Mouse (Mus musculus) brain, embryonic 18.5 days (tissue): ENCODE measurements around the gene Gbf1.

Experiments used
- DNase-seq: peaks from one replicate; pipeline ENCODE4 v3.0.0-alpha.2; 2012; ENCODE audit warnings: low read depth, low spot score

The Gbf1 gene

DNA sequence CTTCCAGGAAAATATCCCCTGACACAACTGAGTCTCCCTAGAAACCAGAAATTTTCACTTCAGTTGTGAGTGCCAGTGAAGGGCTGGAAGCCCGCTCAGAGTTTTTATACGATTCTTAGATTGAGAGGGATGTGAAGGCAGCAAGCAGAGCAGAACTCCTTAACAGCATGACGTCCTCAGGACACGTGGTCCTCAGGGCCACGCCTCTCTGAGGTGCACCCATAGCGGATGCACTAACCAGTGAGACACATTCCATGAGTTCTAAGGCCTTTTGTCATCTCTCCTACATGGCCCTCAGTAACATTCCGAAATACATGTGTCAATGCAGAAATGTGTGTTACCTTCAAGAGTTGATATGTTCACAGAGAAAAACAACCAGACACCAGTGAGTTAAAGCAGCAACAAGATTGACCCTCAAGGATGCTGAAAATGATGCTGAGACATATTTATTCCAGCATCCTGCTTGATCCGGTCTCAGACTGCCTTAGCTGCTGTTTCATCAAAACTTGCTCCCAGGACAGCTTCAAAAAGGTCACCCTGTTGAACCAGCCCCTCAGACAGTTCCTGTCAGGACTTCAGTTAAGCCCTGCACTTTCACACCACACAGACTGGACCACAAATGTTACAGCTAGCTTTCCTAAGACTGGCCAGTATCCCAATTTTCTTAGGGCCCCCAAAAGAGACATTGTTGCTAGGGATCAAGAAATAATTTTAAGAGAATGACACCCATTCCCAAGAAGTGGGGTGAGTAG, 148.2 kb downstream of the Gbf1 start:
- no peak for DNase-seq

DNA sequence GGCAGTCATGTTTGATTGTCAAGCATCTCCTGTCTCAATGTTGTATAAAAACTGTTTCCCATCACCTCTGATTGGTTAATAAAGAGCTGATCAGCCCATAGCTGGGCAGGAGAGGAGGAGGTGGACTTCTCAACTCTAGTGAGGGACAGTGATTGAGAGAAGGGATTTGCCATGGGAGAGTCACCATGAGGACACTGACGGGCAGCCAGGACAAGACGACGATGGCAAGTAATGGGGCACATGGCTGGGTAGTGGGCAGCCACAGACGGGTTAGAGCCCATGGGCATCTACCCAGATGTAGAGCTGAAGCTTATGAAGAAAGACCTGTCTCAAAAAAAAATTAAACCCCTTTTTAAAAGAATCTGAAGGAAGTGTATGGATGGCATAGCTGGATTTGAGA, 150.2 kb downstream of the Gbf1 start:
- no peak for DNase-seq

DNA sequence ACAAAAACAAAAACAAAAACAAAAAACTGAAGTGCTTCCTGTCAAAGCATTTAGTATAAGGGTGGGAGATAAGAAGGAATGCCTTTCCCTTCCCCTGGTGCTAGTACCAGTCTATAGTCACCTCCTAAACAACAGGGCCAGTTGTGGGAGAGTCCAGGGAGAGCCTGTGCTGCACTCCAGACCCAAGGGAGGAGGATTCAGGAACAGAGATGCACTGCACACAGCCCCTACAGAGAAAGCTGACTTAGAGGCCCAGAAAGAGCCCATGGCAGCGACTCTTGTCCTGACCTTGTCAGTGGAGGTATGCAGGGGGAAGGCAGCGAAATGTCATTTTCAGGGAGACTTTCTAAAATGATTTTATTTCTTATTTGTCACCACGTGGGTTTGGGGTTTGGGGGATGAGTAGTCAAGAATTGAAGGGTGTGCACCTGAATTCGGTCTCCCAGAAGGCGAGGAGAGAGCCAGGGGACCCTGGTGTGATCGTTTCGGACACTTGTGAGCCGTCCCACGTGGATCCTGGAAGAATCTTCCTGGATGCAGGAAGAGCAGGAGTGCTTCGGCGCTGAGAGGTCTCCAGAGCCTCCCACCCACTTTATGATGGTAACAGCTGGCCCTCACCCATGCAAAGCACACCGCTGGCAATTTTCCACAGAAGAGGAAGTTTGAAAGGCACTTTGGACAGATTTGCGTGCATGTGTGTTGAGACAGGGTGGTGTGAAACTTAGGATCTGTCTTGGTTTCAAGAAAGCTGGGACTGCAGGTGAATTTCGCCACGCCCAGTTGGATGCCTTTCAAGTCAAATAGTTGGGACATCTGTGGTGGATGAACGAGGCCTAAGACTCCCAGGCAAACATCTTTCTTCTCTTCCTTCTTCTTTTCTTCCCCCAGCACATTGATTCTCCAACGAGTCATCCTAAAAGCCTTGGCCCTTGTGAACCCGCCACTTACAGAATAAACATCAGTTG, 151.2 kb downstream of the Gbf1 start:
- no peak for DNase-seq

DNA sequence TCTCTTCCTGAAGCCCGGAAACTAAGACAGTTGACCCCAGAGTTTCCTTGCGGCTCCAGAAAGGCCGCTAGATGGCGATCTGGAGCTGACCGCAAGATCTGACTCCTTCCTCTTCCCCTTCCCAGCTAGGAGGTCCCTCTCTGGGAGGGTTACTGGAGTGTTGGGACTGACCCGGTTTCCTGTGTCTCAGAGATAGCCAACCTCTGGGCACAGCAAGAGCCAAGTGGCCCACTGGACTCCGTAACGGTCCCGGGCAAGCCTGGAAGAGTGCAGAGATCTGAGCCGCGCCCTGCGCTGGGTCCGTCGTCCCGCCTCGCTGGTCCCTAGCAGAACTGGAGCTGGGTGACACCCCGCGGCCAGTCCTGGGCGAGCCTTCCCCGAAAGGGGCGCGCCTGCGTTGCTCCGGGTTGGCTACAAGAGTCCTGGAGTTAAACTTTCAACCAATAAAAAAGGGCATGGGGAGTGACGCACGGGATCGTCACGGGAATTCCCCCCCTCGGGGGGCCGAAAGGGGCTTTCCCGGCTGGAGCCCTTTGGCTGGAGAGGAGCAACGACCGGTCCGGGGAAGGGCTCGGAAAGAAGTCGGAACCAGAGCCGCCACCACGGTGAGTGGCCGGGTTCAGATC, 152.0 kb downstream of the Gbf1 start, which contains the start of gene Nfkb2:
Gene Nfkb2 (plus strand): TSS at position 105 of the 626 bp plus-strand sequence.
- no peak for DNase-seq

DNA sequence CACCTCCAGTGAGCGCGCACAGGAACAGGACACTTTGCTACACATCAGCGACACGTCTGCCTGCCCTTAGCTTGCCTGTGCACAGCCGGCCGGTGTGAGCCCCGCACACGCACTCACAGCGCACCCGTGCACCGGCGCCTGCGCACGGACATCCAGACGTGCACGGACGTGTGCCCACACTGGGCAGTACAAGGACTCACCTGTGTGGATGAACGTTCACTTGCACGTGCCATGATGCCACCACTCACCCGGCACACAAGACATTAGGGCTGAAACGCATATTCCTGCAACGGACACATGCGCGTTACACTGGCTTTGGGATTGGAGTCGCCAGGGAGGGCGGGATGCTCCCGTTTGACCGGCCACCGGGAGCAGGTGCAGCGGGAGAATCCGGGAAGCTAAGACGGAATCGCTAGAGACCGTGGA, 152.6 kb downstream of the Gbf1 start:
- no peak for DNase-seq

DNA sequence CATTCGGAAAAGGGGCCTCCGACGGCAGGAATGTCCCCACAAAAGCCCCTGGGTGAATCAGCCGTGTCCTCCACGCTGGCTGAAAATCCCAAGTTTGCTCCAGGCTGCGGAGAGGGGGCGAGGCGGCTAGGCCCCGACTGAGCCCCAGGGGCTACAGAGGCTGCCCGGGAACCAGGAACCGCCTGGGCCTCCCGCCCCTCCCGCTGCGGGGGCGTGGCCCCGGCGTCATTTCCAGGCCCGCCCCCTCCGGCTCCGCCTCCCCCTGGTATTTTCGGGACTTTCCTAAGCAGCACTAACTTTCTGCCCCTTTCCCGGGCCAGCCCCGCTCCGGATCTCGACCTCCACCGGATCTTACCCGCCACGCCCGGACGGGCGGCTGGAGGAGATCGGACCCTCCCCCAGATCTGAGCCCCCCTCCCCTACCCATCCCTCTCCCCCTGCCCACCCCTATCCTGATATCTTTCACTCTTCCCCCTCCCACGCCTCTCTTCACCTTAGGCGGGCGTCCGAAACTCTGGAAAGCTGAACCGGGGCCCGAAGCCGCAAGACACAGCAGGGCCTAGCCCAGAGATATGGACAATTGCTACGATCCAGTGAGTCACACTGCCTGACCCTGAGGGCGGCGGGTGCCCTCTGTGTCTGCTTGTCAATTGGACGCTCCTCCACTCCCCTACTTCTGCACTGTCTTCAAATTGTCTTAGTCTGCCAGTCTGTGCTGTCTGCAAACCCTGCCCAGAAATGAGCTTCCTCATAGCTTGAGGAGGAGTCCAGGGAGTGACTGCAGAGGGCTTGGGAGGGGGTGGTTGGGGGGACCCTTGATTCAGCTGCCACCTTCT, 153.3 kb downstream of the Gbf1 start:
- no peak for DNase-seq

DNA sequence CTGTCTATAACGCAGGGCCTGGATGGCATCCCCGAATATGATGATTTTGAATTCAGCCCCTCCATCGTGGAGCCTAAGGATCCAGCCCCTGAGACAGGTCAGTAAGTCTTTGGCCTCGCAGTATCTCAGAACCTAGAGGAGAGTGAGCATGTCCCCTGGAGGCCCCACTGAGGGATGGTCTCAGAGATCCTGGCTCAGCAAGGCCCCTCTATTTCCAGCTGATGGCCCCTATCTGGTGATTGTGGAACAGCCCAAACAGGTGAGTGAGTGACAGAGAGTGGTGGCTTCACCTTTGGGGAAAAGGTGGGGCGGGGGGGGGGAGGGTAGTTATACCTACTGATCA, 153.9 kb downstream of the Gbf1 start:
- DNase-seq, result no peak

DNA sequence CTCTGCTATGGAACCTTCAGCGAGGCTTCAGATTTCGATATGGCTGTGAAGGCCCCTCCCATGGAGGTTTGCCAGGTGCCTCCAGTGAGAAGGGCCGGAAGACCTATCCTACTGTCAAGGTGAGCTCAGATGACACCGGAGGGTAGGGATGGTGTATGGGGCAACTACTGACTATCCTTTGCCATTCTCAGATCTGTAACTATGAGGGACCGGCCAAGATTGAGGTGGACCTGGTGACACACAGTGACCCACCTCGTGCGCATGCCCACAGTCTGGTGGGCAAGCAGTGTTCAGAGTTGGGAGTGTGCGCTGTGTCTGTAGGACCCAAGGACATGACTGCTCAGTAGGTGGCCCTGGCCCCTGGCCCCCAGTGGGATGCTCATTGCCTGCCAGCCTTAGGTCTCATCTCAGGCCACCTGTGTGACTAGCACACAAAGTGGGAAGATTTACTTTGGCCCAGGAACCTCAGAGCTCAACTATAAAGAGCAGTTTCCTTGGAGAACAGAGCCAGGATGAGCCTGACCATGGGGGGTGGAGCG, 154.5 kb downstream of the Gbf1 start:
- DNase-seq, result no peak

DNA sequence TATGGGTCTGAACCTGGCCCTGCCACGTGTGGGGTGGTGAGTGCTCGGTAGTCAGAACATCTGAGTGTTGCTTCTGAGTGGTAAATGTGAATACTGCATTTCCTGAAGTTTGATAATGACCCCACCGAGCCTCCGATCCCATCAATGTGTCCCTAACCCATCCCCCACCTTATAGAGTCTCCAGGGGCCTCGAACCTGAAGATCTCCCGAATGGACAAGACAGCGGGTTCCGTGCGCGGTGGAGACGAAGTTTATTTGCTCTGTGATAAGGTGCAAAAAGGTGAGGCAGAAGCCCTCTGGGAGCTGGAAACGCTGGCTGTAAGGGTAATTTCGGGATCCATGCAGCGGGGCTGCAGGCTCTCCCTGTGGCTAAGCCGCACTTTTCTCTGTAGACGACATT, 155.5 kb downstream of the Gbf1 start:
- DNase-seq, result no peak

DNA sequence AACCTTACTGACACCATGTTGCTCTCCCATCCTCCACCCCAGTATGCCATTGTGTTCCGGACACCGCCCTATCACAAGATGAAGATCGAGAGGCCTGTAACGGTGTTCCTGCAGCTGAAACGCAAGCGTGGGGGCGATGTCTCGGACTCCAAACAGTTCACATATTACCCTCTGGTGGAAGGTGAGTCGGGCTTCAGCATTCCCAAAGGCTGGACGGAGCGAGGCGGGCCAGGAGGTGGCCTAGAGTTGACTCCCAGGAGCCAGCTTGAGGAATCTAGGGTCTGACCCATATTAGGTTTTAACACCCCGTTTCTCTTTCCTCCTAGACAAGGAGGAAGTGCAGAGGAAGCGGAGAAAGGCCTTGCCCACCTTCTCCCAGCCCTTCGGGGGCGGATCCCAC, 156.0 kb downstream of the Gbf1 start:
- no peak for DNase-seq

DNA sequence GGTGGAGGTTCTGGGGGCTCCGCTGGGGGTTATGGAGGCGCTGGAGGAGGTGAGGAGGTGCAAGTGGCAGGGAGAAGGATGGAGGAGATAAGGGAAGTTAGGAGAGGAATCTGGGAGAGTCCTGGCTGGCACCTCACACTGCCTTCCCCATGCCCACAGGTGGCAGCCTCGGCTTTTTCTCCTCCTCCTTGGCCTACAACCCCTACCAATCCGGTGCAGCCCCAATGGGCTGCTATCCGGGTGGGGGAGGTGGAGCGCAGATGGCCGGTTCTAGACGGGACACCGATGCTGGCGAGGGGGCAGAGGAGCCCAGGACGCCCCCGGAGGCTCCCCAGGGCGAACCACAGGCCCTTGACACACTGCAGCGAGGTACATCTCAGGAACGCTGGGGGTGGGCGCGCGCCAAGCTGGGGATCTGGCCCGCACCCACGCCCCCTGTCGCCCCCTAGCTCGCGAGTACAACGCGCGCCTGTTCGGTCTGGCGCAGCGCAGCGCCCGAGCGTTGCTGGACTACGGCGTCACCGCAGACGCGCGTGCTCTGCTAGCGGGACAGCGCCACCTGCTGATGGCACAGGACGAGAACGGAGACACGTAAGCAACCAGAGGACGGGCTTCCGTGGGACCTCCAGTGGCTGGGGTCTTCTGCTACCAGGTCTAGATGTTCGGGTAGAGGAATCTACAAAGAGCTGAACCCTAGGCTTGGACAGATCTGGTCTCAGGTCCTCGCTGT, 156.6 kb downstream of the Gbf1 start:
- no peak for DNase-seq

DNA sequence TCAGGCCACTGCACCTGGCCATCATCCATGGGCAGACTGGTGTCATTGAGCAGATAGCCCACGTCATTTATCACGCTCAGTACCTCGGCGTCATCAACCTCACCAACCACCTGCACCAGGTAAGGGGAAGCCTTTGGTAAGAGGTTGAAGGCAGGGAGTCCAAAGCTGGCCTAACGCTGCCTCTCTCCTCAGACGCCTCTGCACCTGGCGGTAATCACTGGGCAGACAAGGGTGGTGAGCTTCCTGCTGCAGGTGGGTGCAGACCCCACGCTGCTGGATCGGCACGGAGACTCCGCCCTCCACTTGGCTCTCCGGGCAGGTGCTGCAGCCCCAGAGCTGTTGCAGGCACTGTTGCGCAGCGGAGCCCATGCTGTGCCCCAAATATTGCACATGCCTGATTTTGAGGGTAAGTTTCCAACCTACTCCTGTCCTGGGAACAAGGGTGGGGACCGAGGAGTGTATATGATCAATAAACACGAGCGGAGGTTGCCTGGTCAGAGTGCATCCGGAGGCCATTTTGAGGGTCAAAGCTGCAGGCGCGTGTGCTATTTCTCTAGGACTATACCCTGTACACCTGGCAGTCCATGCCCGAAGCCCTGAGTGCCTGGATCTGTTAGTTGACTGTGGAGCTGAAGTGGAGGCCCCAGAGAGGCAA, 157.5 kb downstream of the Gbf1 start:
- no peak for DNase-seq

DNA sequence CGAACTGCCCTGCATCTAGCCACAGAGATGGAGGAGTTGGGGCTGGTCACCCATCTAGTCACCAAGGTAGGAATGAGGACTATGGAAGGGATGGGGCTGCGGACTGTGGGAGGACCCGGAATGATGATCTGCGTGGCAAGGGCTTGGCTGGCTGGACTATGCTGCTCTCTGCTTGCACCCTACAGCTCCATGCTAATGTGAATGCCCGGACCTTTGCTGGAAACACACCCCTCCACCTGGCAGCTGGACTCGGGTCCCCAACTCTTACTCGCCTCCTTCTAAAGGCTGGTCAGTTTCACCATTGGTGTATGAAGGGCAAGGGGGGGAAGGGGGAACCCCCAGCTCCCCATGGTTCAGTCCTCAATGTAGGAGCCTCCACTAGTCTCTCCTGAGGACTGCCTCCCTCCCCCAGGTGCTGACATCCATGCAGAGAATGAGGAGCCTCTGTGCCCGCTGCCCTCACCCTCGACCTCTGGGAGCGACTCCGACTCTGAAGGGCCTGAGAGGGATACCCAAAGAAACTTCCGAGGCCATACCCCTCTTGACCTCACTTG, 158.1 kb downstream of the Gbf1 start:
- no peak for DNase-seq

DNA sequence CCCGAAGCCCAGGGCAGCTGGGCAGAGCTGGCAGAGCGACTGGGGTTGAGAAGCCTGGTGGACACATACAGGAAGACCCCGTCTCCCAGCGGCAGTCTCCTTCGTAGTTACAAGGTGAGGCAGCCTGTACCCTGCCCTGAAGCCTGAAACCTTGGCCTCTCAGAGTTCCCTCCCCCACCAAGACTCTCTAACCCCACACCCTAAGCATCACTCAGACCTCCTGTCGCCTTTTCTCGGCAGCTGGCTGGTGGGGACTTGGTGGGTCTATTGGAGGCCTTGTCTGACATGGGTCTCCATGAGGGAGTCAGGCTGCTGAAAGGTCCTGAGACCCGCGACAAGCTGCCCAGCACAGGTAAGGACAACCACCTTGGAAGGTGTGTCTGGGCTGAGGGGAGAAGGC, 159.0 kb downstream of the Gbf1 start:
- DNase-seq, result no peak

DNA sequence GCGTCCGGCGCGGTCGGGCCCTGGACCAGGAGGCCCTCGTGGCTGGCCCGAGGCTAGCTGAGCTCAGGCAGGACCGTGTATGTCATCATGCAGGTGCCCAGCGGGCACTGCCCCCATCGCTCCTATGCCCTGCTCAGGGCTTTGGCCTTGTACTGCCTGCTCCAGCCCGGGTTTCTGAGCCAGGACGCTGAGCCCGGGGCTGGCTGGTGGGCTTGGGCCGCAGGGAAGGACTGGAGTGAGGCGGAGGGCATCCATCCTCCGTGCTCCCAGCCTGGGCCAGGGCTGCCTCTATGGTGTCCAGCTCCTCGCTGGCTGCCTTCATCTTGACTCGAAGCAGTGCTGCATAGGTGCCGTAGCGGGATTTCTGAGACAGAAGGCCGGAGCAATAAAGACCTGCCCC, 160.3 kb downstream of the Gbf1 start:
- DNase-seq, result no peak

DNA sequence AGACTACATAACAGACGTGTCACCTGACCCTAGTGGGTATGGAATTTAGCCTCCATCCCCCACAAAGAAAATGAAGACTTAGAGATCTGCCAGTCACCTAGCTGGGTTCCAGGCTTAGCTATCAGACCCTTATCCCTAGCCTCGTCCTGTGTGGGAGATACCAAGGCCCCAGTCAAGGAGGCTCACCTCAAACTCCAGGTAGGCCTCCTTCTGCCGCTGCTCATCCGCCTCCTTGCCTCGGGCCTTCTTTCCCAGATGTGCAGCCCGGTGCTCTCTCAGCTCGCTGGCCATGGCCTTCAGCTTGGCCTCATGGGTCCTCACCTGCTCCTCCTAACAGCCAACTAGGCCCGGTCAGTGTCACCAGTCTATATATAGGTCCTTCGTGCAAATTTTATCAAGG, 160.8 kb downstream of the Gbf1 start:
- DNase-seq, result no peak

DNA sequence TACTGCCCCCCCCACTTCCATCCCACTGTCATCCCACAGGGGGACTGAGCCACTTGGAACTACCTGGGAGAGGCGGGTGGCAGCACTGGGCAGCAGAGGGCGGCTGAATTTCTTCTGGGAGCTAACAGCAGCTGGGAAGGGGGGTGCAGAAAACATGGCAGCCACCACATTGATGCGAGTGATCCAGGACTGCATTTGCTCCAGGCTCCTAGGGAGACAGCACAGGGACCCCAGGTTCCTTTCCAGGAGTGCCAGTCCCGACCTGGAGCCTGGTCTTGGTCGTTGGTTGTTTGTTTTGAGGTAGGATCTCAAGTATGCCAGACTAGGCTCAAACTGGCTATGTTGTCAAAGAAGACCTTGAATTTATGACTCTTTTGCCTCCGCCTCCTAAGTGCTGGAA, 161.3 kb downstream of the Gbf1 start:
- DNase-seq, result no peak

DNA sequence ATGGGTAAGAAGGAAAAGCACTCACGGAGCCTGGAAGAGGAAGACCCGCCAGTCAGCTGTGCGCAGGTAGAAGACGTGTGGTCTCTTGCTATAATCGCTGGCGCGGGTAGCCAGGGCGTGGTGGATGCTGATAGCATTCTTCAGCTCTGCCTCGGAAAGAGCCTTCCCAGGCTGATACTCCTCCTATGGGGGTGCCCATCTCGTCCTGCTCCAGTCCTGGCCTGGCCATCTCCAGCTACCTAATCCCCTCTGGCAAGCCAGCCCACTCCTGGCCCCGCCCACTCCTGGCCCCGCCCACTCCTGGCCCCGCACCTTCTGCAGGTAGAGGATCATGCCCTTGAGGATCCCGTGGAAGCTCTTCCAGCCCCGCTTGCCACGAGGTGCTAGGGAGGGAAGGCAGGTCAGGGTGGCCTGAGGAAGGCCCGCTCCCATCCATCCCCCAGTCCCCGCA, 161.9 kb downstream of the Gbf1 start:
- DNase-seq, result no peak

DNA sequence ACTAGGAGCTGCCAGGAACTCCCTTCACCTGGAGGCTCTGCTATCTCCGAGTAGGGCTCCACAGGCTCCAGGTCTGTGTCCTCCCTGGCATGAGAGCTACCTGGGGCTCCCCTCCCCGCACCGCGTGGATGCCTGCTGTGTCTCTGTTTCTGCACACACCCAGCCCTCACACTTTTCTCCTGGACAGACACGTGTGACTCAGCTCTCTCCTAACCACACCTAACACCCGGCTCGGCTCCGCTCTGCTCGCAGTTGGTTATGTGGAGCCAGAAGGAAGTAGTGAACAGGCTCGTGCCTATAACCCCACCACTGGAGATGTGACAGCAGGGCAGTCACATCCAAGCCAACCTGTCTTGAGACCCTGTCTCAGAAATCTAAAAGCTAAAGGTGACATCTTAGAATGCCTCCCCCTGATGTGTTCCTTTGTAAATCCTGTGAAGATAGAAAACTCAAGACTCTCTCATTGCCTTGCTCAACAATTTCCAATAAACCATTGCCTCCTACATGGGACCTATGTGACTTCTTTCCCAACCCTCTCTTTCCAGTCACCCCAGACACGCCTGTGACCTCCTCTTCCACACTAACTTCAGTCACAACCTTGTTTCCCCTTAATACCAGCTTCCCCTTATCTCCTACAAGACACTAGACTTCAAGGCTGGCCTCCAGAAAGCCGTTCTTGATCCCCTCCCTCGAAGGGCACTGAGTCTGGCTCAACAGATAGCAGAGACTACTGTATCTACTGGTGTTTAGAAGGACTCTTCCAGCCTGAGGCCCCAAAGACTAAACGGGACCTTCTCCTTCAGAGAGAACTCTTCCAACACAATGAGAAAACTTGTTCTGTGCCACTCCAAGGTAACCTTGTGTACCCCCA, 162.8 kb downstream of the Gbf1 start:
- no peak for DNase-seq
